ENCODE assay signal across 13 mouse cellular contexts in genomic region chr4:118060915-118061530, GRCm38 (mm10).
DNase-seq lines count a peak whose midpoint lies in the region; ATAC-seq and TF ChIP-seq lines count a peak whose summit lies in the region.
"Had no signal": no experiment of that assay in that cellular context is flagged by ENCODE, and none has a peak within 500 bp of the region (broad histone marks: within the 10 kb centered on the region; RNA-seq: fewer than 3 reads in every experiment).

No protein-coding gene starts in this region.

- TF ChIP-seq EP300 in lung, postnatal 0 days (IDR thresholded peaks at IDR 0.05), result peak; percentile 35; the same call in 1 of the 2 replicates

- H3K4me1 ChIP-seq in kidney, embryonic 15.5 days, result peaks cover 46% of the 10 kb centered on the region
- peaks cover 8% of the 10 kb centered on the region; the same call in 1 of the 2 replicates for H3K4me1 ChIP-seq in lung, postnatal 0 days (ENCODE audit: insufficient read depth, low read depth, low read length)
- no peaks in the 10 kb centered on the region for H3K4me1 ChIP-seq in thymus, adult 2 months (replicated peaks; ENCODE audit: control insufficient read depth, insufficient read depth, low read length)

- intact Hi-C loops in heart, postnatal 10 days (cut with DNase I), result no loop called here

- no peak overlapping the region for H3K4me2 ChIP-seq in kidney, embryonic 15.5 days
- no peak overlapping the region for H3K4me2 ChIP-seq in lung, postnatal 0 days (replicated peaks; ENCODE audit: low read depth, low read length)
- H3K4me2 ChIP-seq: heart, embryonic 15.5 days had no signal

- H3K36me3 ChIP-seq in kidney, embryonic 15.5 days, result no peaks in the 10 kb centered on the region
- no peaks in the 10 kb centered on the region for H3K36me3 ChIP-seq in lung, postnatal 0 days (ENCODE audit: insufficient read depth, low read length)
- no peaks in the 10 kb centered on the region for H3K36me3 ChIP-seq in thymus, adult 2 months (ENCODE audit: control insufficient read depth, insufficient read depth, low read length)
- H3K36me3 ChIP-seq: heart, embryonic 15.5 days had no signal

- DNase-seq in kidney, postnatal 10 days, result peak; percentile 71
- DNase-seq in heart, postnatal 10 days, result peak; percentile 62 to 63
- DNase-seq in lung, postnatal 0 days (ENCODE audit: low spot score), result peak; percentile 89
- DNase-seq in urinary bladder, postnatal 14 days (ENCODE audit: low spot score), result peak; percentile 68
- DNase-seq in adrenal gland, adult 8-10 months, result no peak
- DNase-seq in thymus, adult 2 months, result no peak
- DNase-seq: cerebellum, postnatal 14 days; kidney, adult 8-10 months; layer of hippocampus, postnatal 36 days; liver; retina, postnatal 1 day had no signal

- TF ChIP-seq POLR2A in thymus, adult 2 months (IDR thresholded peaks at IDR 0.05; ENCODE audit: control insufficient read depth, extremely low read depth, insufficient read depth, low read length, poor library complexity), result no peak

- no peak for ATAC-seq in kidney, embryonic 15.5 days (replicated peaks; ENCODE audit: low FRiP score)
- ATAC-seq in lung, postnatal 0 days, result peak; percentile 70

- no peak overlapping the region for H3K4me3 ChIP-seq in kidney, embryonic 15.5 days (replicated peaks)
- H3K4me3 ChIP-seq in lung, postnatal 0 days (ENCODE audit: low read depth, low read length), result no peak overlapping the region
- no peak overlapping the region for H3K4me3 ChIP-seq in thymus, adult 2 months (ENCODE audit: control insufficient read depth, insufficient read depth, low read length)
- H3K4me3 ChIP-seq: heart, embryonic 15.5 days had no signal

- no peaks in the 10 kb centered on the region for H3K9me3 ChIP-seq in kidney, embryonic 15.5 days (replicated peaks)
- no peaks in the 10 kb centered on the region for H3K9me3 ChIP-seq in lung, postnatal 0 days (ENCODE audit: low read length)
- H3K9me3 ChIP-seq: heart, embryonic 15.5 days had no signal

- TF ChIP-seq CTCF in lung, postnatal 0 days (IDR thresholded peaks at IDR 0.05), result no peak
- no peak for TF ChIP-seq CTCF in thymus, adult 2 months (IDR thresholded peaks at IDR 0.05; ENCODE audit: borderline replicate concordance, control insufficient read depth, extremely low read depth, insufficient read depth, low read length, poor library complexity)

- WGBS in kidney, embryonic 15.5 days, result 80% methylated on average over 13 of the region's 13 CpGs
- WGBS in lung, postnatal 0 days, result 50% methylated on average over 13 of the region's 13 CpGs
- WGBS in thymus, adult 2 months, result 98% methylated on average over 13 of the region's 13 CpGs

- no peak overlapping the region for H3K27ac ChIP-seq in kidney, embryonic 15.5 days
- H3K27ac ChIP-seq in lung, postnatal 0 days (ENCODE audit: low read length), result peak overlapping the region; percentile 73
- no peak overlapping the region for H3K27ac ChIP-seq in thymus, adult 2 months (ENCODE audit: control insufficient read depth, insufficient read depth, low read length)

- no peaks in the 10 kb centered on the region for H3K27me3 ChIP-seq in kidney, embryonic 15.5 days
- H3K27me3 ChIP-seq in lung, postnatal 0 days (replicated peaks; ENCODE audit: insufficient read depth, low read length), result no peaks in the 10 kb centered on the region
- H3K27me3 ChIP-seq in thymus, adult 2 months (ENCODE audit: control insufficient read depth, insufficient read depth, low read length), result no peaks in the 10 kb centered on the region
- H3K27me3 ChIP-seq: heart, embryonic 15.5 days had no signal

- no peak overlapping the region for H3K9ac ChIP-seq in kidney, embryonic 15.5 days
- no peak overlapping the region for H3K9ac ChIP-seq in lung, postnatal 0 days (replicated peaks; ENCODE audit: low read depth)
- H3K9ac ChIP-seq: heart, embryonic 15.5 days had no signal

Comparison
In these comparisons a context has a peak if more than half of its experiments do, and no peak if none do; other contexts are left out.
1. DNase-seq: peak in kidney, postnatal 10 days (single experiment), heart, postnatal 10 days (2 of 2), lung, postnatal 0 days (single experiment) and urinary bladder, postnatal 14 days (single experiment); none in adrenal gland, adult 8-10 months (single experiment) and thymus, adult 2 months (single experiment).